Mouse (Mus musculus): ENCODE results near the gene Gtf2h4.

The Gtf2h4 gene

GRCm38 (mm10) chr17:35673416-35674035 lies at the start of gene Gtf2h4:
TSS of gene Gtf2h4 (minus strand) at chr17:35673739.
- peak; percentile 83 to 88 for DNase-seq

DNA sequence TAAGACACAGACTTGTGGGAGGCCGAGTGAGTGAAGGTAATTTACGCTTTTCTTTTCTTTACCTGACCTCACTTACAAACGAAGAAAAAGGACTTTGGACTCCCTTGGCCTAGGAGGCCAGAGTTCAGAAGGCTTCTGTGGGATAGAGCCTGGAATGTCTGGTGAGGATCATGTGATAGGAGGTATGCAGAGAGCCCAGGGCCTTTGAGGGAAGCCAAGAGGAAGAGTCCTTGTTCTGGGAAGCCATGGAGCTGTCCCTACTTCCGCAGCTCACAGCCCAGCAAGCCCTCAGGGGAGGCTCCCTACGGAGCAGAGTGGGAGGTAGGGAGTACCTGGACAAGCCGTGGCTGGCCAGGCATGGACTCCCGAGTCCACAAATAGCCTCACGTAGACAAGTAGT lies 48.1 kb upstream of the Gtf2h4 start:
- no peak for DNase-seq

DNA sequence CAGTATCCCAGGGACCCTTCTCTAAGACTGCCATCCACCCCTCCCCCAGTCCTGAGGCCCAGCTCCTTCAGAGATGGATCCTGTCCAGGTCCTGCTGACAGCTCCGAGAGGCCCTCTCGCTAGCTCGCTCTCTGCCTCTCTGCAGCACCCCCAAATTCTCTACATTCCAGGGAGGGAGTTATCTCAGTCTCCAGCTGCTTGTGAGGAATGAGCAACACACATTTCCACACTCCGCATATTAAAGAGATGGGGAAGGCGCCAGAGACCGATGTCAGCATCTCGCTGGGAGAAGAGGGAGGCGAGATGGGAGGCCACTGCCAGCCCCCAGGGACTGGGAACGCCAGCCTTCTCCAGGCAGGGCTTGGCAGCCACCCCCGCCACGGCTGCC lies 46.8 kb upstream of the Gtf2h4 start:
- DNase-seq: no peak

DNA sequence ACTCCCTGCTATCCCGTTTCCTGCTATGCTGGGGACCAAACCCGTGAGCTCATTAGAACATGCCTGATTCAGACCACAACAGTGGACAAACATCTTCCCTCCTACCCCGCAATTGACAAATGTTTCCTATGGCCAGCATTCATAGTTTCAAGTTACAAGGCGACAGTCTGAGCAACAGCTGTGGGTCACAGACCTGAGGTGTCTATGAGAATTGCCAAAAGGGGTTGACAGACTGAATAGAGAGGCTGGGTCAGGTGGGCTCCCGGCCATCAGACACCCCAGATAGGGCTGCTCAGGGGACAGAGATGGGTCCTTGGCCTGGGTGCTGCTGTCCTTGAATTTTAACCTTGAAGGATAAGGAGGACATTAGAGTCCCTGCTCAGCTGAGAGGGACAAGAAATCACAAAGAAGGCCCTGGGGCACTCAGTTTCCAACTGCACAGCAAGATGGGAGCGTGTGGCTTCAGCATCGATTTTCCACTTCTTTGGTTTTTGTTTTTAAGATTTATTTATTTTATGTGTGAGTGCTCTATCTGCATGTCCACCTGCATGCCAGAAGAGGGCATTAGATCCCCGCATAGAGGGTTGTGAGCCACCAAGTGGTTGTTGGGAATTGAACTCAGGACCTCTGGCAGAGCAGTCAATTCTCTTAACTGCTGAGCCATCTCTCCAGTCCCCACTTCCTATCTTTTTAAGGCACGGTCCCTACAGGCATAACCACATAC lies 46.2 kb upstream of the Gtf2h4 start:
- DNase-seq: no peak

- DNase-seq: no peak
Observed at GRCm38 (mm10) chr17:35717080-35717479, 43.5 kb upstream of the Gtf2h4 start.

GRCm38 (mm10) chr17:35716114-35716513 lies 42.6 kb upstream of the Gtf2h4 start:
- no peak for DNase-seq

GRCm38 (mm10) chr17:35710705-35711347 lies 37.3 kb upstream of the Gtf2h4 start:
- no peak for DNase-seq

DNA sequence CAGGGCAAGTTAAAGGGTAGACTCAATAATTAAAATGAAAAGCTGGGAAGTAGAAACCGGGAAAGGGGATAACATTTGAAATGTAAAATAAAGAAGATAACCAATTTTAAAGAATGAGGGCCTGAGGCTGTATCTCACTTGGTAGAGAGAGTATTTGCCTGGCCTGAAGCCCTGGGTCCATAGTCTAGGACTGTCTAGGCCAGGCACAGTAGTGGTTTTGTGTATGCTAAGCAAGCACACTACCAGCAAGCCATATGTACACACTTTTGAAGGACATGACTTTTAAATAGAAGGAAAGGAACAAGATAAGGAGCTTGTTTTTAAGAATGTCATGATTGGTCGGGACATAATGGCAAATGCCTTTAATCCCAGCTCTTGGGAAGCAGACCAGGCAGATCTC lies 35.1 kb upstream of the Gtf2h4 start:
- DNase-seq: no peak

DNA sequence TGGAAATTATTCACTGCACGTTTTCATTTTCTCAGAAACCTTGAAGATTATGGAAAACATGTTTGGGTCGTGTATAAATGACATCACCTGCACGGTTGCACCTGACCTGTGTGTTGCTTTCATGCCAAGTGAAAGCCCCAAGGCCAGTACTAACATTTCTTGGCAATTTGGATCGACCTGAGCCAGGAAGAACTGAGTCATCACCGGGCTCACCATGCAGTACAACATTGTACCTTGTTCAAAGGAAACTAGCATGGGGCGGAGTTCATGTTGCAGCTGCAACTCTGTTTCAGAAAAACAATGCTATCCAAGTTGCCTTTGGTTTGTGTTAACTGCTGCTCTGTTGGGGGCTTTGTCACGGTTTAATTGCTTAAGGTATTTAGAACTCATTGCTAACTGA lies 34.4 kb upstream of the Gtf2h4 start:
- DNase-seq: no peak

GRCm38 (mm10) chr17:35705836-35706235 lies 32.3 kb upstream of the Gtf2h4 start:
- peak; percentile 43 to 60 for DNase-seq

DNA sequence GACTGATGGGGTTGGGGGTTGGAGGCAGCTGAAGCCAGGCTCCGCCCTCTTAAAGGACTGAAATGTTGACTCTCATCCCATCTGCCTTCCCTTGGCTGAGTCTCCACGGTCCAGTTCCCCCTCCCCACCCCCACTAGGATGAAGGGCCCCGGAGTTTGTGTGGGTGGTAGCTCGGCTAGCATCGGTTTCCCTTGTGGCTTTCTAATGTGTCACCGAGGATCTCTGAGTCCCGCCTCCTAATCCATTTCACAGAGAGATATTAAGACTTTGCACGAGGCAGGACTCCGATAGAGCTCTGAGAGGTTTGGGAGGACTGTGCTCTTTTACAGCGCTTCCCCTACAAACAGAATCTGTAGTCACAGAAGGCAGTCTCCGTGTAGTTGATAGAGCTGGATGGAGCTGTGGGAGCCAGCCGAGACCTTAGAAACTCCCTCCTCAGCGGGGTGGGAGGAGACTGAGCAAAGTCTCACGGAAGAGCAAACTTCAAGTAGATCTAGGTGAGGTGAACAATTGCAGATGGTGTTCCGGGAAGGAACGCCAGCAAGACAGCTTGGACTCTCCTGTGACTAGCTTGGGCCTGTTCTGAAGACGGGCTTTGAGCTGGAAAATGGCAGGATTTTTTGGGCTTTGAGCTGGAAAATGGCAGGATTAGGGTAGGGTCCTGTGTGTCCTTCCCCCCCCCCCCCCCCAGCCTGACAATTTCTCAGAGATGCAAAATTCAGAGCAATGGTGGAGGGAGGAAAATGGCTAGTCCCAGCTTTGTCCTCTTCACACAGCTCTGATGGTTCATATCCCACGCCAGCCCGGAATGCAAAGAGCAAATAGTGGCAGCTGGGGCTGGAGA lies 31.3 kb upstream of the Gtf2h4 start, which contains the start of gene Ddr1:
Gene Ddr1 (minus strand): TSS at position 1 of the 844 bp plus-strand sequence.
- peak; percentile 46 to 57 for DNase-seq

GRCm38 (mm10) chr17:35703751-35704271 lies 30.3 kb upstream of the Gtf2h4 start:
- DNase-seq: no peak

DNA sequence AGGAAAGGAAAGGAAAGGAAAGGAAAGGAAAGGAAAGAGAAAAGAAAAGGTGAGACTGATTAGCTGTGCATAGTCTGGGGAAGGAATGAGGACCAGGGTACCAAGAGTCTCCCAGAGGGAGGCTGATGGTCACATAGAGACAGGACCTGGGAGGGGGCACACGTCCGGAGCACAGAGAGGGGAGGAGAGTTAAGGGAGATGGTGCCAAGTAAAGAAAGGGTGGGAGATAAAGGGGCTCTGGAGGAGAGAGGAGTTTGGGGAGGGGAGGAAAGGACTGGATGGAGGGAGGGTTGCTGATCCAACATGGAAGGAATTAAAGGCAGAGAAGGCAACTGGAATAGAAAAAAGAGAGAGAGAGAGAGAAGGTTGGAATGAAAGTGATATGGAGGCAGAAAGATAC lies 29.5 kb upstream of the Gtf2h4 start:
- no peak for DNase-seq

GRCm38 (mm10) chr17:35702605-35703004 lies 29.1 kb upstream of the Gtf2h4 start:
- no peak for DNase-seq

GRCm38 (mm10) chr17:35701978-35702461 lies 28.5 kb upstream of the Gtf2h4 start:
- DNase-seq: no peak

- DNase-seq: no peak
Observed at GRCm38 (mm10) chr17:35701203-35701977, 27.9 kb upstream of the Gtf2h4 start.

DNA sequence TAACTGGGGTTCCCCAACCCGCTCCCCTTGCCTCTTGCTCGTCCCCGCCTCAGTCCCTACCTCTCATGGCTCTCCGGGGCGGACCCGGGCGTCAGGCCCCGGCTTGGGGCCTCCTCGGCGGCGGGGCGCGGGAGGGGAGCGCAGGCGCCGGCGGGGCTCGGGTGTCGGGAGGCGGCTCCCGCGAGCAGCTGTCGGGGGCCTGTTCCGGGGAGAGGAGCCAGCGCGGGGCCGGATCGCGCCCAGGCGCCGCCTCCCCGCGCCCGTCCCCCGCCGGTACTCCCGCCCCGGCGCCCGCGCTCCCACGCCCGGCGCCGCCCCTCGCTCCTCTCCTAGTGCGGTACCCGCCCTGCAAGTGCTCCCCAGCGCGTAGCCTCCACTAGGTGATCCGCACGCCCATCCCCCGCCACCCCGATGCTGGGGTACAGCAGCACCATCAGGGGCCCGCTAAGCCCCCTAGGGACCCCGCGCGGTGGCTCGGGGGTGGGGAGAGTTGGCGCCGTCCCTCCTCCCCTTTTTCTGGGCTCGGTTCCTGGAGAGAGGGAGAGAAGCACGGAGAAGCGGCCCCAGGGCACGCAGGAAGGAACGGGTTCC lies 26.9 kb upstream of the Gtf2h4 start:
- DNase-seq: peak; percentile 70 to 82

- peak in 1 of 2 experiments; percentile 35 for DNase-seq
Observed at GRCm38 (mm10) chr17:35699919-35700318, 26.4 kb upstream of the Gtf2h4 start.

- no peak for DNase-seq
Observed at GRCm38 (mm10) chr17:35698501-35698883, 25.0 kb upstream of the Gtf2h4 start.

DNA sequence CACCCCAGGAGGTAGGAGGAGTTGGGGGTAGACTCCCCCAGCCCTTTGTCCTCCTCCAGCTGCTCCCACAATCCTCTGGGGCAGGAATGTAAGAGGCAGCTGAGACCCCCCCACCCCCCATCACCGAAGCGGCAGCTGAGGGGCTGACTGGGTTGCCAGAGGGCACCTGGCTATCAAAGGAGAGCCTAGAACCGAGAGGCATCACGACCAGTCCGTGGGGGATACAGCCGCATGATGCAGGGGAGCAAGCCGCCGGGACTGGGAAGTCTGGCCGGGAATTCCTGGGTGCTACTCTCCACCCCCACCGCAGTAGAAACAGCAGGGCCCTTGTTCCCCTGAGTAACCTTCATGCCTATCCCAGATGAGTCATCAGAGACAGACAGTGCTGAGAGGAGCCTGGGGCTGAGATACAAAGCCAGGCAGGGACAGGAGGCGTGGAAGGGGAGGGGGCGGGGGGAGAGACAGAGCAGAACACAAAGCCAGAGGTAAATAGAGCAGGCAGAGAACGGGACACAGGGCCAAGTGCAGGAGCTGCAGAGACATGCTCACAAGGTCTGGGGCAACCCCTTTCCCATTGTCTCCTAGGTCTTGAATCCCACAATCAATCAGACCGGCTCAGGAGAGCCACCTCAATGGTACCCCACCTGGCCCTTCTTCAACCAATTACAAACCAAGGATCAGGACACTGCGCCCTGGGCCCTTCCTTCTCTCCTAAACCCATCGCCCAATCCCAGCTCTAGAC lies 24.4 kb upstream of the Gtf2h4 start:
- no peak for DNase-seq

DNA sequence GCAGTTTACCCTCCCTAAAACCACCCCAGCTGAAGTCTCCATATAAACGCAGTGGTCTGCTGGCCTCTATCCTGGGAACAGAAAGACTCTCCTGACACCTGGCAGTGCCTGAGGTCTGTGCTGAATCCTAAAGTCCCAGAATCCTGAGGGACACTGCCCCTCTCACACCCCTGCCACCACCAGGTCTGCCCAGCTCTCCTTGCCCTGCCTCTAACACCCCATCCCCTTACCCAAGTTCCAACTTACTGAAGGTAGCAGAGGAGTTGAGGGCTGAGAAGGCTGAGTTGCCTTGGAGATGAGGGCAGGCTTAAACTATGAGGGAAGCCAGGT lies 23.9 kb upstream of the Gtf2h4 start:
- DNase-seq: no peak

All from thymus, postnatal 36 days (tissue).